Comparison of ENCODE assay signal across 11 mouse cellular contexts in the genomic region with DNA sequence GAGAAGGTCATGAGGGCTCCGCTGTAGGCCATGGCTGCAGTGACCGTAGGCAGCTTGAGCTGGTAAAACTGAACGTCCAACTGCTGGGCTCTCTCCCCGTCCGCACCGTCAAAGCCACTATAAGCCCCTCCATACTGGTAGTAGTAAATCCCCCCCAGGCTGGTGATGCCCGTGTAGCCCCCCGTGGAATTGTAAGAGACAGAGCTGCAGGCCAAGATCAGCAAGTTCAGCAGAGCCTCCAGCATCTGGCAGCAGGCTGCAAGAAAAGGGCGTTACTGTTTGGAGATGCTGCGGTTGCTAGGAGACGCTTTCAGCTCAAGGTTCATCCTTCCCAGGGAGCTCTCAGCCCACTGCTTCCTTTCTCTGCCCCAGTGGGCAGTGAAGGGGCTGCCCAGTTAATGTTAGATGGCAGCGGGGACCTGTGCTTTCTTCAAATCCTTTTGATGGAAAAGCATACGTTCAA. TPM values are rescaled to one million over a fixed set of nuclear protein-coding genes. Genes with fewer than 3 reads are reported as not detected.
DNase-seq lines count a peak whose midpoint lies in the region; ATAC-seq lines count a peak whose summit lies in the region.
"Had no signal": no experiment of that assay in that cellular context is flagged by ENCODE, and none has a peak within 500 bp of the region (broad histone marks: within the 10 kb centered on the region; RNA-seq: fewer than 3 reads in every experiment).

No protein-coding gene starts in this region.

- no peaks in the 10 kb centered on the region for H3K36me3 ChIP-seq in hindbrain, embryonic 15.5 days
- no peaks in the 10 kb centered on the region for H3K36me3 ChIP-seq in liver, embryonic 11.5 days (ENCODE audit: control insufficient read depth, insufficient read depth, low read length)
- H3K36me3 ChIP-seq: heart, embryonic 10.5 days; lung, embryonic 15.5 days had no signal

- H3K4me1 ChIP-seq in hindbrain, embryonic 15.5 days (replicated peaks): peaks cover 19% of the 10 kb centered on the region
- H3K4me1 ChIP-seq in liver, embryonic 11.5 days (replicated peaks; ENCODE audit: control insufficient read depth, insufficient read depth, low read length): no peaks in the 10 kb centered on the region

- DNase-seq in kidney, postnatal 36 days: peak; percentile 36 to 54
- no peak for DNase-seq in kidney, adult 8-10 months
- DNase-seq in embryo, embryonic 10 days (ENCODE audit: low spot score): peak; percentile 68
- peak; percentile 80 for DNase-seq in retina, embryonic 14.5 days (ENCODE audit: low spot score)
- DNase-seq in spleen, adult 12 weeks (ENCODE audit: low spot score): no peak
- DNase-seq in layer of hippocampus, postnatal 10 days (ENCODE audit: low spot score in 2 of 2): no peak
- DNase-seq in liver, embryonic 11.5 days (ENCODE audit: low spot score): no peak

- H3K9ac ChIP-seq in hindbrain, embryonic 15.5 days: 0 out of 2 replicates have a peak overlapping the region, but pooled peaks have one; percentile 19
- H3K9ac ChIP-seq in liver, embryonic 11.5 days (ENCODE audit: low read depth, low read length): no peak overlapping the region
- H3K9ac ChIP-seq: lung, embryonic 15.5 days had no signal

- H3K27me3 ChIP-seq in hindbrain, embryonic 15.5 days: no peaks in the 10 kb centered on the region
- H3K27me3 ChIP-seq in liver, embryonic 11.5 days (replicated peaks; ENCODE audit: control insufficient read depth, insufficient read depth, low read length): peaks cover 13% of the 10 kb centered on the region

- no peaks in the 10 kb centered on the region for H3K9me3 ChIP-seq in hindbrain, embryonic 15.5 days
- H3K9me3 ChIP-seq in liver, embryonic 11.5 days (ENCODE audit: control insufficient read depth, low read length): no peaks in the 10 kb centered on the region
- H3K9me3 ChIP-seq: heart, embryonic 10.5 days; lung, embryonic 15.5 days had no signal

- WGBS in hindbrain, embryonic 15.5 days: 19% methylated on average over 13 of the region's 13 CpGs
- 64% methylated on average over 13 of the region's 13 CpGs for WGBS in liver, embryonic 11.5 days

- no peak overlapping the region for H3K4me3 ChIP-seq in hindbrain, embryonic 15.5 days
- no peak overlapping the region for H3K4me3 ChIP-seq in liver, embryonic 11.5 days (ENCODE audit: low read depth, low read length)
- H3K4me3 ChIP-seq: heart, embryonic 10.5 days; lung, embryonic 15.5 days had no signal

- H3K4me2 ChIP-seq in hindbrain, embryonic 15.5 days: 0 out of 2 replicates have a peak overlapping the region, but pooled peaks have one; percentile 2
- no peak overlapping the region for H3K4me2 ChIP-seq in liver, embryonic 11.5 days
- H3K4me2 ChIP-seq: lung, embryonic 15.5 days had no signal

- peak overlapping the region; percentile 64; the same call in 1 of the 2 replicates for H3K27ac ChIP-seq in hindbrain, embryonic 15.5 days (replicated peaks)
- H3K27ac ChIP-seq in liver, embryonic 11.5 days (ENCODE audit: low read depth, low read length): no peak overlapping the region
- H3K27ac ChIP-seq: heart, embryonic 10.5 days; lung, embryonic 15.5 days had no signal

- ATAC-seq in hindbrain, embryonic 15.5 days (ENCODE audit: low FRiP score, low read depth): peak; percentile 65
- ATAC-seq in liver, embryonic 11.5 days (replicated peaks; ENCODE audit: low FRiP score): no peak

RNA-seq across cellular contexts. Expression of gene Marveld3, which starts 7.5 kb away (rescaled TPM):
- 1.6 and 2.2 TPM in 2 replicates for polyA plus RNA-seq in hindbrain, embryonic 15.5 days (2015; fragmentation: Nextera tagmentation; extraction: Ambion mirVana)
- not detected for total RNA-seq in layer of hippocampus, postnatal 10 days (2021)
- 0.15 and 0.17 TPM in 2 replicates for polyA plus RNA-seq in liver, embryonic 11.5 days (2014; fragmentation: Nextera tagmentation; extraction: Ambion mirVana)

RNA-seq across cellular contexts. Expression of gene Tat, which starts 35.7 kb away (rescaled TPM):
- polyA plus RNA-seq in hindbrain, embryonic 15.5 days (2015; fragmentation: Nextera tagmentation; extraction: Ambion mirVana): not detected in 2 replicates
- not detected for total RNA-seq in layer of hippocampus, postnatal 10 days (2021)
- polyA plus RNA-seq in liver, embryonic 11.5 days (2014; fragmentation: Nextera tagmentation; extraction: Ambion mirVana): 0.22 TPM in 1 of 2 replicates, not detected in the other
- total RNA-seq: ES-E14 had no signal
- polyA plus RNA-seq: heart, embryonic 10.5 days; lung, embryonic 15.5 days had no signal

Comparison
In these comparisons a context has a peak if more than half of its experiments do, and no peak if none do; other contexts are left out.
1. DNase-seq: peak in kidney, postnatal 36 days (2 of 2), embryo, embryonic 10 days (single experiment) and retina, embryonic 14.5 days (single experiment); none in kidney, adult 8-10 months (0 of 2), spleen, adult 12 weeks (single experiment), layer of hippocampus, postnatal 10 days (0 of 2) and liver, embryonic 11.5 days (single experiment).